Mouse (Mus musculus) lung, adult 2 months (tissue): ENCODE data around the gene Zfp541.

Source experiments
- CTCF ChIP-seq: fragments of 200-500 bp; IDR thresholded peaks from 2 replicates; pipeline ENCODE4 v1.5.1; 2011; ENCODE audit warnings: mild to moderate bottlenecking, low read length, control low read depth; ENCODE audit not compliant: insufficient read depth
- POLR2A ChIP-seq: fragments of 200-500 bp; IDR thresholded peaks from 2 replicates; pipeline ENCODE4 v1.6.1; 2011; ENCODE audit warnings: low read depth, mild to moderate bottlenecking, control low read depth, low read length, borderline replicate concordance; ENCODE audit errors: extremely low read depth

GRCm38 (mm10) chr7:16125829-16126228 is 64.2 kb downstream of the Zfp541 start:
- no peak for TF ChIP-seq CTCF
- TF ChIP-seq POLR2A: no peak
